Mouse (Mus musculus) intestine, postnatal 0 days (tissue): Measurements from ENCODE around the gene Ino80. TPM values are rescaled to one million over a fixed set of nuclear protein-coding genes. Genes with fewer than 3 reads are reported as not detected.

Experiments used
- ATAC-seq: fragments of 200-750 bp; cut with Nextera tagmentation; 2 replicates; pipeline ENCODE4 v1.8.0; 2017; ENCODE audit warnings: mild to moderate bottlenecking, moderate TSS enrichment, moderate library complexity
- H3K27ac ChIP-seq: fragments of 300-500 bp; sonication (generic); 2 replicates; pipeline ENCODE4 v1.5.1; 2014; ENCODE audit warnings: mild to moderate bottlenecking, low read depth, low read length, moderate library complexity
- H3K27me3 ChIP-seq: fragments of 300-500 bp; sonication (generic); replicated peaks from 2 replicates; pipeline ENCODE4 v1.6.1; 2014; ENCODE audit warnings: low read length, mixed read lengths; ENCODE audit not compliant: control insufficient read depth, insufficient read depth
- H3K36me3 ChIP-seq: fragments of 300-500 bp; sonication (generic); 2 replicates; pipeline ENCODE4 v1.6.1; 2014; ENCODE audit warnings: mild to moderate bottlenecking, moderate library complexity; ENCODE audit not compliant: control insufficient read depth, insufficient read depth
- H3K4me1 ChIP-seq: fragments of 300-500 bp; sonication (generic); replicated peaks from 2 replicates; pipeline ENCODE4 v1.6.1; 2014; ENCODE audit warnings: antibody characterized with exemption, low read length, mixed read lengths; ENCODE audit not compliant: control insufficient read depth, insufficient read depth
- H3K4me2 ChIP-seq: fragments of 300-500 bp; sonication (generic); replicated peaks from 2 replicates; pipeline ENCODE4 v1.6.1; 2014; ENCODE audit warnings: low read depth, mild to moderate bottlenecking, moderate library complexity
- H3K4me3 ChIP-seq: fragments of 300-500 bp; sonication (generic); 2 replicates; pipeline ENCODE4 v1.5.1; 2014; ENCODE audit warnings: low read depth, low read length
- H3K9ac ChIP-seq: fragments of 300-500 bp; sonication (generic); 2 replicates; pipeline ENCODE4 v1.6.1; 2014; ENCODE audit warnings: mild to moderate bottlenecking, low read depth, low read length
- H3K9me3 ChIP-seq: fragments of 300-500 bp; sonication (generic); 2 replicates; pipeline ENCODE4 v1.6.1; 2016; ENCODE audit warnings: mixed run types; ENCODE audit not compliant: control insufficient read depth
- CTCF ChIP-seq: sonication (generic); IDR thresholded peaks from 2 replicates; pipeline ENCODE4 v1.5.1; 2016; ENCODE audit warnings: low read depth, mild to moderate bottlenecking, control low read depth, antibody characterized with exemption, moderate library complexity
- WGBS: fragments of 180-500 bp; shearing (Covaris S2); extraction: QIAGEN DNeasy Blood & Tissue Kit; methylation state at CpG from one replicate; pipeline ENCODE4 v1.1.7; 2014; 5-methylcytosine and 5-hydroxymethylcytosine counted together
- polyA plus RNA-seq: library from polyadenylated mRNA; unstranded; fragments of >200 nt; fragmentation: Nextera tagmentation; extraction: Ambion mirVana; gene quantifications from 2 replicates; pipeline ENCODE4 v1.2.1, GENCODE M21; 2015

Ino80 gene
- polyA plus RNA-seq = 2.4 and 2.6 TPM in 2 replicates

- peak; percentile 92 for ATAC-seq
- Histone ChIP-seq H3K4me2 (peak within 1 kb of the TSS; percentile 88), H3K4me3 (peak within 1 kb of the TSS; percentile 96), H3K27me3 (no peaks in the 10 kb centered on the region), H3K27ac (peak within 1 kb of the TSS; percentile 99), H3K36me3 (no peaks in the 10 kb centered on the region), H3K9me3 (no peaks in the 10 kb centered on the region), H3K9ac (peak within 1 kb of the TSS; percentile 100), H3K4me1 (no peaks in the 10 kb centered on the region; the same call in 1 of the 2 replicates)
- TF ChIP-seq CTCF = no peak
- under 1% methylated on average over 62 of the region's 72 CpGs for WGBS
Measured at GRCm38 (mm10) chr2:119477571-119478396, at the start of gene Ino80. TSS of gene Ino80 (minus strand) at chr2:119477687.

- TF ChIP-seq CTCF = peak; percentile 13; the same call in 1 of the 2 replicates
- H3K4me3 ChIP-seq = no peak overlapping the region
- H3K9ac ChIP-seq = no peak overlapping the region
- WGBS = 24% methylated on average over 4 of the region's 4 CpGs
- peak; percentile 93 for ATAC-seq
- H3K9me3 ChIP-seq = no peaks in the 10 kb centered on the region
- peak overlapping the region; percentile 79 for H3K27ac ChIP-seq
- H3K4me1 ChIP-seq = no peaks in the 10 kb centered on the region
- no peak overlapping the region for H3K4me2 ChIP-seq
- H3K36me3 ChIP-seq = no peaks in the 10 kb centered on the region
- H3K27me3 ChIP-seq = no peaks in the 10 kb centered on the region
Measured at GRCm38 (mm10) chr2:119525422-119525821, 47.9 kb upstream of the Ino80 start.

- H3K9me3 ChIP-seq = no peaks in the 10 kb centered on the region
- H3K27me3 ChIP-seq = no peaks in the 10 kb centered on the region
- ATAC-seq = no peak
- no peak overlapping the region for H3K9ac ChIP-seq
- no peak overlapping the region for H3K27ac ChIP-seq
- no peak for TF ChIP-seq CTCF
- H3K4me3 ChIP-seq = no peak overlapping the region
- H3K4me2 ChIP-seq = no peak overlapping the region
- H3K36me3 ChIP-seq = no peaks in the 10 kb centered on the region
- H3K4me1 ChIP-seq = no peaks in the 10 kb centered on the region
- WGBS = 75% methylated on average over 4 of the region's 4 CpGs
Measured at GRCm38 (mm10) chr2:119523836-119524235, 46.3 kb upstream of the Ino80 start.

DNA sequence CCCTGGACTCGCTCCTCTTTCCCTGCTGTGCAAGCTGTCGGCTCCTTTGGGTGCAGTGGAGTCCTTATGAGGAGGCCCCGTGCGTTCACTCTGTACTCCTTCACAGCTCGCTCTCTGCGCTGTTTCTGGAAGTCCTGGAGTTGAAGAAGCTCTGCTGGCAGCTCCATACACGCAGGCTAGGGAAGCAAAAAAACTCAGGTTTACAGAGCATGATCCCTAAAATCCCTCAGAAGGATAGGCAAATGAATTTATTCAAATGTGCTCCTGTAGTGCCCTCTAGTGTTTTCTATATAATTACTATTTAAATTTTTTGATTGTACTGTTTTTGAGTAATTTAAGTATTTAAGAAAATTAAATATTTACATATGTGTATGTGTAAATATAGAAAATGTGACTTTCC is 43.1 kb upstream of the Ino80 start:
- Histone ChIP-seq H3K4me2 (no peak overlapping the region), H3K27me3 (no peaks in the 10 kb centered on the region), H3K27ac (no peak overlapping the region), H3K36me3 (no peaks in the 10 kb centered on the region), H3K9ac (no peak overlapping the region), H3K4me1 (no peaks in the 10 kb centered on the region), H3K9me3 (no peaks in the 10 kb centered on the region), H3K4me3 (no peak overlapping the region)
- peak; percentile 57 for TF ChIP-seq CTCF
- no peak for ATAC-seq
- WGBS = 61% methylated on average over 7 of the region's 7 CpGs

GRCm38 (mm10) chr2:119516811-119517210 is 39.3 kb upstream of the Ino80 start:
- WGBS = 63% methylated on average over 5 of the region's 5 CpGs
- H3K4me2 ChIP-seq = no peak overlapping the region

DNA sequence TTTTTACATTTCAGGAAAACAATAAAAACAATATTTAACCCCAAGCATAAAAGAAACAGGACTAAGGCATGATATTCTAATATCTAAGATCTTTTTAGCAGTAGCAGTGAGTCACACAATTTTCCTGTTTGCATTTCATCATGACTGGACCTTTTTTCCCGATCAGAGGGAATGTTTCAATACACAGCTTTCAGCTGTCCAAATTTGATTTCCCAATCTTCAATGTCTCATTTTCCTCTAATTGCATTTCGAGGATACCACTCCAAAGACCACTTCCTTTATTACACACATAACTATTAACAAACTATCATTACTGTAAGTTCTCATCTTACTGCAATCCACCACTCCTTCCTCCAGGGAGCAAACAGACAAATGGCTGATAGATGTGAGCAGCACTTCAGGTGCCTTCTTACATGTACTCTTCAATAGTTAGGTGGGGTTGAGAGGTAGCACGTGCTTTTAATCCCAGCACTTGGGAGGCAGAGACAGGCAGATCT is 36.6 kb upstream of the Ino80 start:
- TF ChIP-seq CTCF = no peak
- 72% methylated on average over 3 of the region's 3 CpGs for WGBS
- Histone ChIP-seq H3K4me2 (no peak overlapping the region), H3K36me3 (no peaks in the 10 kb centered on the region), H3K9me3 (no peaks in the 10 kb centered on the region), H3K9ac (no peak overlapping the region), H3K27me3 (no peaks in the 10 kb centered on the region), H3K4me1 (no peaks in the 10 kb centered on the region), H3K4me3 (no peak overlapping the region), H3K27ac (no peak overlapping the region)
- ATAC-seq = no peak

More at GRCm38 (mm10) chr2:119516811-119517210, 39.3 kb upstream of the Ino80 start:
- no peaks in the 10 kb centered on the region for H3K4me1 ChIP-seq
- H3K27ac ChIP-seq = no peak overlapping the region
- no peaks in the 10 kb centered on the region for H3K27me3 ChIP-seq
- no peak for TF ChIP-seq CTCF
- H3K36me3 ChIP-seq = no peaks in the 10 kb centered on the region
- H3K9ac ChIP-seq = no peak overlapping the region
- no peak for ATAC-seq
- H3K9me3 ChIP-seq = no peaks in the 10 kb centered on the region
- H3K4me3 ChIP-seq = no peak overlapping the region
